Mouse (Mus musculus) MN1 (cell line): ENCODE results near the gene Mcl1.
"Not testable (repeated sequence)": the region's sequence is repeated elsewhere in the genome, so short reads cannot be mapped to it uniquely, and the experiment has no call there.

Source experiments
- DNase-seq: peaks from one replicate; pipeline ENCODE4 v3.0.0-alpha.2; 2016; ENCODE audit warnings: low spot score

Gene Mcl1

DNA sequence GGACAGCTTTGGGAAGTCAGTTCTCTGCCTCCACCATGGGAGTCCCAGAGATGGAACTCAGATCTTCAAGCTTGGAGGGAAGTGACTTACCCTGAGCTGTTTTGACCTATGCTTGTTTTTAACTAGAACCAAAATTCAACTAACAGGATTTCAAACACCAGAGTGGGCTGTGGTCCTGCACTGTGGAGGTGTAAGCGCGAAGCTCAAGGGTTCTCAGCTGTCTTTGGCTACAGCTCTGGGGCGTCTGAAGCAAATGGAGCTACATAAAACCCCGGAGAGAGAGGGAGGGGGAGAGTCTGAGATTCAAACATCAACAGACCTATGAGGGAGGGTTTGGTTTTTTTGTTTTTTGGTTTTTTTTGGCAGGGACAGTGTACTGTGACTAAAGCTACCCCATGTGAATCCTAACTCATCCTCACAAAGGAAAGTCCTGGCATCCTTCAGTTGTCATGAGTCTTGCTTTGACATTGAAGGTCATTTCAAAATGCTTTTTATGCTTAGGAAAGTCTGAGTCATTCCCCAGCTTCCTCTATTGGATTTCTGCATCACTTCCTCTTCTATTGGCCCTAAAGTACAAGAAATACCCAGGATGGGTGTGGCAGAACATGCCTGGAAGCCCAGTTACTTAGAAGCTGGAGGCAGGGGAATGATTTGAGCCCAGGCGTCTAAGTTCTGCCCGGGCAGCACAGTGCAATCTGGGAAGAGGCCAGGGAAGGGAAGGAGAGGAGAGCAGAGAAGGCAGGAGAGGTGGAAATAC, 8.1 kb upstream of the Mcl1 start:
- peak; percentile 60 for DNase-seq

GRCm38 (mm10) chr3:95651033-95651373, 7.6 kb upstream of the Mcl1 start:
- DNase-seq = no peak

DNA sequence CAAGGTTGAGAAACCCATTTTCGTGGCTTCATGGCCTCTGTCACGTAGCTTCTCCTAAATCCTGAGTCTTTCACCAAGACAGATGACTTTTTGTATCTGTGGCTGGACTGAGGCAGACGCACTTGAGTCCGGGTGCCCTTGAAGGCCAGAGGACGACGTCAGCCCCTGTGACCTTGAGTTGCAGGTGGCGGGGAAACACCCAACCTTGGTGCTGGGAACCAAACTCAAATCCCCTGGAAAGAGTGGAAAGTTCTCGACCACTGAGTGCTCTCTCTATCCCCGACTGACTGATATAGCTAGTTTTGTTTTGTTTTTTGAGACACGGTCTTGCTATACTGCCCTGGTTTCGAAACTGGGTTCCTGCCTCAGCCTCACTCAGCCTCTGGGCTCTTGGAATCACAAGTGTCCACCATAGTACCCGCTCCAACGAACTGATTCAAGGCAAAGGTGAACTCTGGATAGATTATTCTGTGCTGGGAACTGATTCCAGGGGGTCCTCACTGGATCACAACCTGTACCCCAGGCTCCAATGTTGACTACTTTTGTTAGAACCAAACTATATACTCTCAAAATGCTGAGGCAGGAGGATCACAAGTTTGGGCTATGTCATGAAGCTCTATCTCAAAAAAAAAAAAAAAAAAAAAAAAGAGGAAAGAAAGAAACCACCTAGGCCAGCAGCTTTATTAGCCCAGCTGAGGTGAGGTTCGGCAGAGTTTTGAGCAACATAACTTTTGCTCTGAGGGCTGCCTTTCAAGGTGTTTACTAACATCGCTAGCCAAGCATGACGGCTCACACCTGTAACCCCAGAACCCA, 7.0 kb upstream of the Mcl1 start:
- DNase-seq = no peak

DNA sequence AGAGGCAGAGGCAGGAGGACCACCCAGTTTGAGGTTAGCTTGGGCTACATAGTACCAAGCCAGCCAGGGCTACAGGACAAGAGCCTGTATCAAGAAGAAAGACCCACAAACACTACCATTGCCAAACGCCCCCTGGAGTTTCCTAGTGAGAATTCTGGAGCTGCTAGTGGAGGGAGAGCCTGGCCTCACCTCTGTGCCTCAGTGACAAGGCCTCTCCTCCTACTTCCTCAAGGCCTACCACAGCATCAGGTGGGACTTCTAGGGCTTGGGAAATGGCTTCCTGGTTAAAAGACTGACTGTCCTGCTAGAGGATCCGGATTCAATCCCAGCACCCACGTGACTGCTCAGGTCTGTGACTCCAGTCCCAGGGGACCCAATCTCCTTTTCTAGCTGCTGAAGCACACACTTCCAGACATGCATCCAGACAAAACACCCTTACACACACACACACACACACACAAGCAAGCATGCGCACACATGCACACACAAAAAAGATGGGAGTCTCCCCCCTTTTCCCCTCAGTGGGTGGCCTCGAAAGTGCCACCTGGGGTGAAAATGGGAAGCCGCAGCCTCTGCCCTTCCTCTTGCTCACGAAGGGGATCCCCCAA, 6.3 kb upstream of the Mcl1 start:
- no peak for DNase-seq

GRCm38 (mm10) chr3:95652871-95653270, 5.7 kb upstream of the Mcl1 start:
- DNase-seq = no peak

GRCm38 (mm10) chr3:95653473-95654034, 5.0 kb upstream of the Mcl1 start:
- DNase-seq = peak; percentile 48

DNA sequence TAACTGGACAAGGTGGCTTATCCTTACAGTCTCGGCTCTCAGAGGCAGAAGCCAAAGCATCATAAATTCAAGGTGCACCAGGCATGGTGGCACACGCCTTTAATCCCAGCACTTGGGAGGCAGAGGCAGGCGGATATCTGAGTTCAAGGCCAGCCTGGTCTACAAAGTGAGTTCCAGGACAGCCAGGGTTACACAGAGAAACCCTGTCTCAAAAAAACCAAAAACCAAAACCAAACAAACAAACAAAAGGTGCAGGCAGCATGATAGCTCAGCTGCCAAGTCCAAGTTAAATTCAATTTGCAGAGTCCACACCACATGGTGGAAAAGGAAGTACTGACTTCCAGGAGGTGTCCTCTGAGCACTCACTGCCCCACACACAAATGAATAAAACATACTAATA, 4.2 kb upstream of the Mcl1 start:
- DNase-seq = not testable (repeated sequence)

- no peak for DNase-seq
These were observed 3.2 kb upstream of the Mcl1 start for GRCm38 (mm10) chr3:95655437-95655836.

GRCm38 (mm10) chr3:95657108-95657507, 1.5 kb upstream of the Mcl1 start:
- no peak for DNase-seq

- DNase-seq = no peak
These were observed 877 bp upstream of the Mcl1 start for GRCm38 (mm10) chr3:95657711-95658110.

DNA sequence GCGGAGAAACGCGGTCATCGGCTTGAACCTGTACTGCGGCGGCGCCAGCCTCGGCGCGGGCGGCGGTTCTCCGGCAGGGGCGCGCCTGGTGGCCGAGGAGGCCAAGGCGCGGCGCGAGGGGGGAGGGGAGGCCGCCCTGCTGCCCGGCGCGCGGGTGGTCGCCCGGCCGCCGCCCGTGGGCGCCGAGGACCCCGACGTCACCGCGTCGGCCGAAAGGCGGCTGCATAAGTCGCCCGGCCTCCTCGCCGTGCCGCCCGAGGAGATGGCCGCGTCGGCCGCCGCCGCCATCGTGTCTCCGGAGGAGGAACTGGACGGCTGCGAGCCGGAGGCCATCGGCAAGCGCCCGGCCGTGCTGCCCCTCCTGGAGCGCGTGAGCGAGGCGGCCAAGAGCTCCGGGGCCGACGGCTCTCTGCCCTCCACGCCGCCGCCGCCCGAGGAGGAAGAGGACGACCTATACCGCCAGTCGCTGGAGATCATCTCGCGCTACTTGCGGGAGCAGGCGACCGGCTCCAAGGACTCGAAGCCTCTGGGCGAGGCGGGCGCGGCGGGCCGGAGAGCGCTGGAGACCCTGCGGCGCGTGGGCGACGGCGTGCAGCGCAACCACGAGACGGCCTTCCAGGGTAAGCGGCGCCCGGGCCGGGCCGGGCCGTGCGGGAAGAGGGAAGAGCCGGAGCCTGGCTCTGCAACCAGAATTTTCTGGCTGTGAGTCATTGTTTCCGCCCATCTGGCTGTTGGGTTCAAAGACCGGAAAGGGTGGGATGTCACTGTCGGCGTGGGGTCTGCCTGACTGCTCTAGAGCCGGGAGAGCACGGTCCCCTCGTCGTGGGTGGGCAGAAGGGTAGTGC, 502 bp downstream of the Mcl1 start:
- DNase-seq = peak; percentile 79

DNA sequence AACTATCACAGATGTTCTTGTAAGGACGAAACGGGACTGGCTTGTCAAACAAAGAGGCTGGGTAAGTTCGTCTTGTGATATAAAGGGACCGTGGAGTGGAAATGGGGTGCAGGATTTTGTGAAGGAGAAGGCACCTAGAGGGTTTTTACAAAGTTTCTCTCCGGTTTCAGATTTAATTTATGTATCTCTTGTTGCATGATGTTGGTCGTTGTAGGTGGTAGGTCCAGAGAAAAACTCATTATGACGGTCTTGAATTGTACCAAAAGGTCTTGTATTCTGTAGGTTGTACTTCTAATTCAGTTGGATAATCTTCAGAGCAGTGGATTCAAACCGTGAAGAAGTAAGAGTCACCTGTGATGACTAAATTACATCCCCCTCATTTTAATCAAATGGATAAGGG, 1.4 kb downstream of the Mcl1 start:
- no peak for DNase-seq

GRCm38 (mm10) chr3:95660788-95661478, 2.3 kb downstream of the Mcl1 start:
- no peak for DNase-seq

DNA sequence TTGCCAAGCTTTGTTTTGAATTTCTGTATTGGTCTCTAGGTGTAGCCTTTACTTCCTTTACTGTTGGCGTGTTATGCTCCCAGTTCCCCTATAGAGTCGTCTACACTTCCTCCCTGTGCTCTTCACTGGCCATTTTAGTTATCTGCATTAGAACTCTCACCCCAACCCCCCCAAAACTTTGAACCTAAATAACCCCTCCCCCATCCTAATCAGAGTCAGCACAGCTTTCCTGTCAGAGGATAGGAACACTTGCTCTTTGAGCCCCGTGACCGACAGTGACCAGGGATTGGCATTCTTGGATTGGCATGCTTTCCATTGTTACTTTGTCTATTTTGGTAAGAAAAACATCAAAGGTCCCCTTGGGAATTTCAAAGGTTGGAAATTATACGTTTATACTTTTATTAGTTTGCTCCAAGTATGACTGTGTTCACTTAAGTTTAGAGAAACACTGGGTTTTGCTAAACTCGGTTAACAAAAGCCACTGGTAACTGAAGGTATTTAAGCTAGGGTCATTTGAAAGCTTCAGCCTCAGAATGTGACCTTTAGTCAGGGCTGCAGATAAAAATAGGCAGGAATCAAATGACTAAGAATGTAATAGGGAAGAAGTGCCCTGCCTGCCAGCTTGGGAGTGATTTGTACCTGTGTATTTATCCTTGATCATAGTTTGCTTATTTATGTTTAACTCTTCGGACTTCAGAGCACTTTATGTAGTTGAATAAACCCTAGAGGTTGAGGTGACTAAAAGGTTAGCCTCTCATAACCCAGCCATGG, 3.5 kb downstream of the Mcl1 start:
- no peak for DNase-seq

GRCm38 (mm10) chr3:95662724-95663449, 4.3 kb downstream of the Mcl1 start:
- DNase-seq = no peak

GRCm38 (mm10) chr3:95663486-95663885, 4.9 kb downstream of the Mcl1 start:
- no peak for DNase-seq

DNA sequence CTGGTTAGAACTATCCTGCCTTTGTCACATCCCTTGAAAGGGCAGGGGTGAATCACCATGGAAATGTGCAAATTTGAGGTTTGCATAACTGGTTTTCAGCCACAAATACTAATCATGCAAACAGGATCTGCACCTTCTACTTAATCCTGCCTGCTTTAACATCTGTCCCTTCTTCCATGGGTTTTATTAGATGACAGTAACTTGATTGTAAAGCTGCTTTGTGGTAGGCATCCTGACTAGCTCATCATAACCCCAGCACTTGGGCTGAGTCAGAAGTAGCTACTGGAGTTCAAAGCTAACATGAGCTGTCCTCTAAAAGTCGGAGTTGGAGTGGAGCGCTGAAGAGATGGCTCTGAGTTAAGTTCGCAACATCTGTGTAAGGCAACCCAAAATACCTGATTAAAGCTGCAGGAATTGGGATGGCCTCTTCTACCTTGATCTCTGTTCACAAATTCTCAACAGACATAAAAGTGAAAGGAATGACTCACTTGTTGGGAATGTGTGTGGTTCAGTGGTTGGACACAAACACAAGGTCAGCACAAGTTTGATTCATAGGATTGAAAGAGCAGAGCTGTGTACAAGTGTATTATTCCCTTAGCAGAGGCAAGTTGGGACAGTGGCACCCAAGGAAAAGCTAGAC, 5.5 kb downstream of the Mcl1 start:
- peak; percentile 28 for DNase-seq

- DNase-seq = no peak
These were observed 6.4 kb downstream of the Mcl1 start for GRCm38 (mm10) chr3:95664940-95665352.

DNA sequence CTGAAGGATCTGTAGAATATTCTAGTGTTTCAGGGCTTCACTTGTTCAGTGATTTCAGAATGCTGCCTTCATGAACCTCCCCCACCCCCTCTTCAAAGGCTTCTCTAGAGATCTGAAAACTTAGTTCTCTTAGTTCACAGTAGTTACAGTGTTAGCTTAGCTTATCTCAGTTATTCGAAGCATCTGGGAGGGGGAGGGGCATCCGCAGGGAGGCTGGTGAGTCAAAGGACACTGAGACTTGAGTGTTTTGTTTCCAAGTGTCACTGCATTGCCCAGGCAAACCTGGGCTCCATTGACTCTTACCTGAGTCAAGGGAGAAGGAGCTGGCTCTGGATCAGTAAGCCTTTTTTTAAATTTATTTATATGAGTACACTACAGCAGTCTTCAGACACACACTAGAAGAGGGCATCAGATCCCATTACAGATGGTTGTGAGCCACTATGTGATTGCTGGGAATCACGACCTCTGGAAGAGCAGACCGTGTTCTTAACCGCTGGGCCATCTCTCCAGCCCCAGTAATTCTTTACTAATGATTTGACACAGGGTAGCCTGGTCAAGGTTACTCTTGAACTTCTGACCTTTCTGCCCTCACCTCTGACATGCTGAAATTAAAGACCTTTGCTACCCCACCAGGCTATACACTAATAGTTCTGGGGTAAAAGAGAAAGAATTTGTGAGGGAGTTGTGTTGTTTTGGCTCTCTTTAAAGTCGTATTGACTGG, 7.7 kb downstream of the Mcl1 start:
- peak; percentile 21 for DNase-seq
